ENCODE assay signal across 9 mouse cellular contexts in the genomic region with DNA sequence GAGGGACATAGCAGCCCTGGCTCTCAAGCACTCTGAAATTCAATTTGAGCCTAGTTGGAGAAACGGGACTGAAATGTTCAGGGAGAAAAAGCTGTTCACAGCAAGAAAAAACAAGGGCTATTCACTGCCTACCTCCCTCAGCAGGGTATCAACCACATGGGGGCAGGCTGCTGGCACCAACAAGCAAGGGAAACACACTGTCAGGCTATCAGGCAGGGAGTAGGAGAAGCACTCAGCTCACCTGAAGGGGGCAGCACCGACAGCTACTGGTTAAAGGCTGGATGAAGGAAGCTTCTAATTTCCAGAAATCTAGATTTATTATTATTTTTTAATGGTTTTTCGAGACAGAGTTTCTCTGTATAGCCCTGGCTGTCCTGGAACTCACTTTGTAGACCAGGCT.
A peak's percentile ranks its signal among the peaks of the same experiment; 100 is the strongest.
DNase-seq lines count a peak whose midpoint lies in the region; ATAC-seq and TF ChIP-seq lines count a peak whose summit lies in the region.
"Had no signal": no experiment of that assay in that cellular context is flagged by ENCODE, and none has a peak within 500 bp of the region (broad histone marks: within the 10 kb centered on the region; RNA-seq: fewer than 3 reads in every experiment).

No protein-coding gene starts in this region.

- ATAC-seq in kidney, postnatal 0 days (replicated peaks; ENCODE audit: low FRiP score, low read depth), result no peak

- H3K27ac ChIP-seq in kidney, postnatal 0 days, result no peak overlapping the region
- H3K27ac ChIP-seq: macrophage had no signal

- no peak overlapping the region for H3K4me3 ChIP-seq in kidney, postnatal 0 days (replicated peaks; ENCODE audit: low read depth, low read length)

- H3K9me3 ChIP-seq in kidney, postnatal 0 days (replicated peaks; ENCODE audit: low read length), result no peaks in the 10 kb centered on the region

- TF ChIP-seq CTCF in kidney, postnatal 0 days (IDR thresholded peaks at IDR 0.05; ENCODE audit: low read depth), result peak; percentile 61

- no peak overlapping the region for H3K4me2 ChIP-seq in kidney, postnatal 0 days (ENCODE audit: low read length)

- WGBS in kidney, postnatal 0 days, result 53% methylated on average over 3 of the region's 3 CpGs

- H3K9ac ChIP-seq in kidney, postnatal 0 days (ENCODE audit: low read depth, low read length), result no peak overlapping the region

- no peaks in the 10 kb centered on the region for H3K27me3 ChIP-seq in kidney, postnatal 0 days (ENCODE audit: insufficient read depth, low read length)

- DNase-seq in adrenal gland, adult (ENCODE audit: inconsistent age in 2 of 2, low spot score in 1 of 2), result peak; percentile 76 to 84
- DNase-seq in adrenal gland, postnatal 4 days (ENCODE audit: low spot score in 2 of 2), result no peak
- DNase-seq in right cerebral cortex, adult 18-20 months, result peak; percentile 24
- DNase-seq in right cerebral cortex, postnatal 25 days, result no peak
- peak; percentile 74 to 76 for DNase-seq in cerebellum, postnatal 10 days
- DNase-seq in kidney, postnatal 0 days (ENCODE audit: low spot score), result peak; percentile 33
- peak; percentile 6 to 8 for DNase-seq in spleen, postnatal 36 days (ENCODE audit: low spot score in 2 of 2)
- DNase-seq in MN1 (ENCODE audit: low spot score), result no peak

- no peaks in the 10 kb centered on the region for H3K36me3 ChIP-seq in kidney, postnatal 0 days (ENCODE audit: insufficient read depth, low read length)

- H3K4me1 ChIP-seq in kidney, postnatal 0 days (replicated peaks; ENCODE audit: insufficient read depth, low read length), result no peaks in the 10 kb centered on the region

Comparison
In these comparisons a context has a peak if more than half of its experiments do, and no peak if none do; other contexts are left out.
1. DNase-seq: peak in adrenal gland, adult (2 of 2), right cerebral cortex, adult 18-20 months (single experiment), cerebellum, postnatal 10 days (2 of 2), kidney, postnatal 0 days (single experiment) and spleen, postnatal 36 days (2 of 2); none in adrenal gland, postnatal 4 days (0 of 2), right cerebral cortex, postnatal 25 days (single experiment) and MN1 (single experiment).